Mouse (Mus musculus): ENCODE results near the gene Ccnd3.

- TF ChIP-seq POLR2A (IDR thresholded peaks at IDR 0.05; ENCODE audit: borderline replicate concordance, extremely low read depth, insufficient read depth, insufficient read length, poor library complexity, severe bottlenecking) (no peak), CTCF (IDR thresholded peaks at IDR 0.05; ENCODE audit: borderline replicate concordance, extremely low read depth, insufficient read depth, insufficient read length) (no peak)
Measured at GRCm38 (mm10) chr17:47622912-47623554, 118.2 kb downstream of the Ccnd3 start.

All from brain, embryonic 14.5 days (tissue).